Mouse (Mus musculus): ENCODE results near the gene Ngf.

DNA sequence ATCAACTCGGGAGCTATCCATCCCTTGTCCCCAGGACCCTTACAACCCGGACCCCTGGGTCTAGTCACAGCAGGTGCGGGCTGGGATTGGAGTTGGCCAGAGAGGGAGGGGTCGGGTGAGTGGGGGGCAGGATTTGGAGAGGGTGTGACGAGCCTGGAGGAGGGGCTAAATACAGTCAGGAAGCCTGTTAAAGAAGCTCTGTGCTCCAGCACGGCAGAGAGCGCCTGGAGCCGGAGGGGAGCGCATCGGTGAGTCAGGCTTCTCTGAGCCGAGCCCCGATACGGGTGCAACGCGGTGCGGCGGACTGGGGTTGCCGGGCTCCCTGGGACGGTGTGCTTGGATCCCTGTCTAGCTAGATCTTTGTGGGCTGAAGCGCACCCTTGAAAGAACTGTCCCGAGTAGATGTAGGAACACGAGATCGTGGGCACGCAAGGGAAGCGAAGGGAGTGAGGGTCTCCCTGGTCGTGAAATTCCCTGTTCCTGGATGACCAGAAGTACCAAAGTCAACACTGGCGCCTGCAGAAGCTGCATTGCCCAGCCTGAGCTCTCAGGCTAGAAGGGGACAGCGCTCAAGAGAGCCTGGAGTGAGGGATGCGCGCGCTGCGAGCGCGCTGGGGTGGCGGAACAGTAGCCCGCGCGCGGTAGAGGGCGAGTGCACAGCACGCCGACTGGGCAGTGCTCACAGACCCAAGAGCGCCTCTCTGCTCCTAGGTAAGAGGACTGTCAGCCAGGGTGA lies at the start of gene Ngf:
- TF ChIP-seq CTCF (IDR thresholded peaks at IDR 0.05; ENCODE audit: extremely low read depth, insufficient read depth, low read length), result no peak
- TF ChIP-seq POLR2A (IDR thresholded peaks at IDR 0.05; ENCODE audit: extremely low read depth, insufficient read depth, low read length), result peak; percentile 72; the same call in 1 of the 2 replicates

Data from cortical plate, adult 2 months (tissue).